Mouse (Mus musculus): ENCODE results near the gene Klrb1a.

Gene Klrb1a

DNA sequence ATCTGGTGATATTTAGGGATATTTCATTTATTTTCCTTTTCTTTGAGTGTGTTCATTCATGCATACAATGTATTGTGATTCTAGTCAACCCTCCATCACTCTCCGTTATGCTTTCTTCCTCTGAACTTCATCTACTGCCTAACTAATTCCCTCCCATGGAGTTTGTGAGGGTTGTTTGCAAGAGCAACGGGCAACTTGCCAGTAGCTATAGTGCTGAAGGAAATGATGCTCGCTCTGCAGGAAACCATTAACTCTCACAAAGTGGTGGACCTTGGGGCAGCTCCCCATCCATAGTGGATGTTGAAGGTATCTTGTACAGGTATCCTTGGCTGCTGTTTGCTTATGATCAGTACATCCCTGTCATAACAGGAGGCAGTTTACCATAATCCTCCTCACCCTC lies 21.3 kb downstream of the Klrb1a start:
- DNase-seq (ENCODE audit: low spot score): no peak

DNA sequence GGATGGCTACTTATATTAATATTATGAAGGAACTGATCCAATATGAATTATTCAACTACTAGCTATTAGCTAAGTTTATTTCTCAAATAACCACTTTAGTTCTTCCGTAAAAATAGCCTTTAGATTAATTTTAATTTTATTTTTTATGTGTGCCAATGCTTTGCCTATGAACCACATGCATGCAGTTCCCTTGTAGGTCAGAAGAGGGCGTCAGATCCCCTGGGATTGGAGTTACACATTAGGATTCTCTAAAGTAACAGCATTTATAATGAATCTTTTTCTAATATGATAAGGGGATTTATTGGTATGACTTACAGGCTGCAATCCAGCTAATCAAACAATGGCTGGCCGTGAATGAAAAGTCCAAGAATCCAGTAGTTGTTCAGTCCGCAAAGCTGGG lies 23.8 kb downstream of the Klrb1a start:
- DNase-seq (ENCODE audit: low spot score): no peak

DNA sequence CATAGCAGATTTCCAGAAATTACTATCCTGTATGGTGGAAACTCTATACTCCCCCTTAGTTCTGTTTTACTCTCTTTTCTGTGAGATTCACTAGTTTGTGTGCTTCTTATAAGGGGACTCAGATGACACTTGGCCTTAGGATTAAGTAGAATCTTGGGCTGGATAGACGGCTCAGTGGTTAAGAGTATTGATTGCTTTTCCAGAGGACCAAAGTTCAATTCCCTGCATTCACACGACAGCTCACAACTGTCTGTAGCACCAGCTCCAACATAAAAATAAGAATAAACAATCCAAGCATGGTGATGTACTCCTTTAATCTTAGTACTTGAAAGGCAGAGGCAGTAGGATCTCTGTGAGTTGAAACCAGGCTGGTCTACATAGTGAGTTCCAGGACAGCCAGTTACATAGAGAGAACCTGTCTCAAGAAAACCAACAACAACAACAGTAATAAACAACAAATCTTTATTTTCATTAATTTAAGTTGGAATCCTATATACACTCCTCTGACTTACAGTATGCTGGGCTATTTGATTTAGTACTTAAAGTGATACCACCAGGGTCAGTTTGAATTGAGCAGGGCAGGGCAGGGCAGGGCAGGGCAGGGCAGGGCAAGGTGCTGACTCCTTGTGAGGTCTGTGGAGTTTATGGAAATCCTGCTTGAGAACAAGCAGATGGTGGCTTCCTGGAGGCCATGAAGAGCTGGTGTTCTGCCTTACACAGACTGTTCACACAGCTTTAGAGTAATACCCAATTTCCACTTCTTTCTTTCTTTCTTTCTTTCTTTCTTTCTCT lies 24.9 kb downstream of the Klrb1a start:
- no peak for DNase-seq (ENCODE audit: low spot score)

DNA sequence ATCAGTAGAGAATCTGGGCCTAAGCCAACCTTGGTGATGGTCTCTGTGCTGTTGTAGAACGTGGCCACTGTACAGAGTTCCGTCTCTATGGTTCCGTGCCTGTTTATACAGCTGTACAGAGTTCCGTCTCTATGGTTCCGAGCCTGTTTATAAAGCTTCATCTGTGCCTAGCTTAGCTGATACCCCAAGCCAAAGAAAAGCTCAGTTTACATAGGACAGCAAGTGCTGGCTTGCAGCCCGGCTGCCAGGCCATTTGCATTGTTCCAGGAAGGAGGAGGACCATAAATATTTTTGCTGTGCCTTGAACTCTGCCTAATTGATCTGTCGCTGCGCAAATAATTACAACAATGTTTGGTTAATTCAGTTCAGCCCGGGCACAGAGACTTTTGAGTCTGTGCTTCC lies 26.2 kb downstream of the Klrb1a start:
- DNase-seq (ENCODE audit: low spot score): peak; percentile 12

DNA sequence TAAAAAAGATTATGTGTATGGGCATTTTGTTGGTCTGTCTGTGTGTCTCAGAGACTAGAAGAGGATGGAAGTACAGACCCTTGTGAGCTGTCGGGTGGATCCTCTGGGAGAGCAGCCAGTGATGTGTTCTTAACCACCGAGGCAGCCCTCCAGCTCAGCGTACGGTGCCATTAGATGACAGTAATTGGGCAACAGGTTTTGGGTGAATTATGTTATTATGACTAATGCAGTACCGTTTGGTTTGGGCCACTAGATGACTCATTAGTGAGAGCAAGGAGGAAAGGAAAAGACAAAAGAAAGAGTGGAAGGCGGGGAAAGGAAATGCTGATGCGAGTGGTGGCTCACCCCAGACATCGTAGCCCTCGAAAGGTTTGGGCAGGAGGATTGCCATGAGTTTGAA lies 28.7 kb downstream of the Klrb1a start:
- peak; percentile 19 for DNase-seq (ENCODE audit: low spot score)

DNA sequence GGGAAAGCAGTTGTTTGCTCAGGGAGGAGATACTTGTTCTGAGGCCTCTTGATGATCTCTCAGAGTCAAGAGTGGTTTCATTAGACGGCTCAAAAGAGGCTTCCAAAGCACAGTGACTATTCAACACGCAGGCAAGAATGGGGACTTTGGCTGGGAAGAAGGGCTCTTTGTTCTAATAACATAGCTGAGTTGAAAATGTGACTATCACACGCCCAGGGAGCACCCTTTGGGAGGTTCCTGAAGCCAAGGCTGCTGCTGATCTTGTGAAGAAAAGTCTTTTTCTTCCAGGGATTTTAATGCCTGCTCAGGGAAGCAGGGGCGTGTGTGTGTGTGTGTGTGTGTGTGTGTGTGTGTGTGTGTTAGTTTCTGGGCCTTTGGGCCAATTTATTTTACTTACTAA lies 33.9 kb downstream of the Klrb1a start:
- DNase-seq (ENCODE audit: low spot score): no peak

DNA sequence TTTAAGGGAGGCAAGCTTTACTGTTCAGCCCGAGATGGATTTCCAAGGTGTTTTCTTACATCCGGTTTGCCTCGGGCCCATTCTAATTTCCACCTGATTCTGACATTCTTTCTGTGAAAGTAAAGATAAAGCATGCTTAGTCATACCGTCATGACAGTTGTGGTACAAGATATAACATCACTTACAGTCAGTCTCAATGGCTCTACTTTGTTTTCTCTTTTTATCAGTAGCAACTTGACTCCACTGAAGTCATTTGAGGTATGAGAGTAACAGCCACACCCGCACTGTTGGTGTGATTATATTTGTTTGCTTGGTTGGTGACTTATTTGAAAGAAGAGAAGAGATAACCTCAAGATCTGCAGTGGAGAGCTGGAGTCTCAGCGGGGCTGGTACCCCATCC lies 35.7 kb downstream of the Klrb1a start:
- DNase-seq (ENCODE audit: low spot score): no peak

DNA sequence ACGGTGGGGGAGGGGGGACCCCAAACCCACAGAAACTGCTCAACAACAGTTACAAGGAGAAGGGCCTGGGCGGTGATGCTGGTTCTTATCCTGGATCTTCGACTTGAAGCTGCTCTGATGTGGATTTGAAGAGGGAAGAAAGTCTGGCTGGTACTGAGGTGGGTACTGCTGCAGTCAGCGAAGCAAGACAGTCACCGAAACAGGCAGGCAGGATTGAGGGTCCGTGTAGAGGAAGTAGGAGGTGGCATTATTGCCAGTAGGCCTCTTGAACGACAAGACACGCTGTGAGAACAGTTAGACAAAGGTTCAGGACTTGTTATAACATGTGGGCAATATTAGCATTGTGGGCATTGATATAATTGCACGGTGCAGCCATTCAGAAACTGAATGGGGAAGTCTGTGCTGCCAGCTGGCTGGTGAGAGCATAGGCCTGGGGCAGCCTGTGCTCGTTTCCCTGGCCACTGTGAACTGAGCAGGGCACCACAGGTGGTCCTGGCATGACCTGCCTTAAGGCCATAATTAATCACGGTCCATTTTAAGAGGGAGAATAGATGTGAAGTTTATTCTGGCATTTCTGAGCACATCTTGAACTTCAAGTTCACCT lies 37.6 kb downstream of the Klrb1a start:
- DNase-seq (ENCODE audit: low spot score): no peak

DNA sequence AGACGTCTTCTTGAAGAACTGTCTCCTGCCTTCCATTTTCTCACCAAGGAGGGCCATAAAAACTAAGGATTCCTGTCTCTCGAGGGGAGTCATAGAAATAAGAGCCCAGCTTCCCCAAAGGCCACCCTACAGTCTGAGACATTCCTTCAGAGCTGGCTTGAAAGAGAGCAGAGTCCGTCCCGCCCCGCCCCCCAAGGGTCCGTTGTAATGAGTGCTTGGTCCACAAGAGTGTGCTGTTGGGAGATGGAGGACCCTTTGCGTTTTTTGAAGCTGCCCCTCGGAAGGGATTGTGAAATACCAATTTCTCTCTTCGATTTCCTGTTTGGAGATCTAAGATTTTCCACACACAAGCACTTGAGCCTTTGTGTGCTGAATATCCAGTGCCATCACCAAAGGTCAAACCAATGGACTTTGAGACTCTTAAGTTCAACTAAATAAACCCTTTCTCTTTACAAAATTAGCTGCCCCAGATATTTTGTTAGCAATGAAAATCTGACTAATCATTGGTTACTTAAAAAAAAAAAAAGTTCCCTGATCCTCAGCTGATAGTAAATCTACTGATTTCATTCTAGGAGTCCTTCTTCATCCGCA lies 39.2 kb downstream of the Klrb1a start:
- no peak for DNase-seq (ENCODE audit: low spot score)

DNA sequence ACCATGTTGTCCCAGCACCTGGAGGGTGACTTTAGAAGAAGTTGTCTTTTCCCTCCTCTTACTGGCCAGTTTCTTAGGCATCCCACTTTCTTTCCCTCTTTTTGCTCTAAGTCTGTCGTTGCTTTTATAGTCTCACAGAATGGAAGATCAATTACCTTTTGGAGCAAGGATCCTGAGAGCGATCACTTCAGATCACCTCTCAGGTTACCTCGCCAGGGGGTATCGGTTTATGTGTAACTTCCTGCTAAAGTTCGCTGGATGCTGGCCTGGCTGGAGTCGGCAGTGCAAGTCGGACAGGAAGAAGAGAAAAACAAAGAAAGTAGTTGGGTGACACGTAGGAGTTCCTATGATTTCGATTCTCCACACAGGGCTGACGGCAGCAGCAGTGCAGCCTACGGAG lies 41.8 kb downstream of the Klrb1a start, which contains the start of gene A2ml1:
Gene A2ml1 (minus strand): TSS at position 101 of the 400 bp plus-strand sequence.
- DNase-seq (ENCODE audit: low spot score): no peak

DNA sequence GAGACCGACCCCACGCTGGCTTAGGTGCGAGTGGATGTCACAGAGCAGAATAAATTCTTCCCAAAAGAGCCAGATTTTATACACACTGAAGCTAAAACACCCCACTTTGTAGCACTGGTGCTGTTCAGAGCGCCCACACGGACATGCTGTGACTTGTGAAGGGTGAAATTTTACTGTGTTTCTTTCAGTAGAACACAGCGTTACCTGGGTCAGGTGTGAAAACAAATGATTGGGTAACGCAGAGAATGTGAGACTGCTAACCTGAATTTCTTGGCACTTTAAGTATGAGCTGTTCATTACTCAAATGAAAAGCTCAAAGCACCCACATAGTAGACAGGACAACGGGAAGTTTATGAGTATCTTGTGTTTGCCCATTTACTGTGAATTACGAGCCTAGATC lies 46.0 kb downstream of the Klrb1a start:
- no peak for DNase-seq (ENCODE audit: low spot score)

DNA sequence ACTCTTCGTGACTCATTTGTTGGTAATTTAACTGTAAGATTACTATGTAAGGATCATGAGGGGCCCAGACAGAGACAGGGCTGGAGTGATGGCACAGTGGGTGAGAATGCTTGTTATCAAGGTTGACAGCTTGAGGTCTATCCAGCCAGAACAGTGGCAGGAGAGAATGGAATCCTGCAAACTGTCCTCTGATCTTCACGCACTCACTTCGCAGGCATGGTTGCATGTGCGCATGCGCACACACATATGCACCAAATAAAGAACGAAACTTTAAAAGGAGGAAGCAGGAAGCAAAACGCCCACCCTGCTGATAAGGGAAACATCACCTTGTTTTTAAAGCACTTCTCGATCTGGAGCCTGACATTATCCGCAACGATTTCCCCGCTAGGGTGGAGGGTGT lies 56.7 kb downstream of the Klrb1a start:
- DNase-seq (ENCODE audit: low spot score): no peak

All from urinary bladder, postnatal 25 days (tissue).